Mouse (Mus musculus) forebrain, postnatal 0 days (tissue): ENCODE measurements around the gene Carmil3. TPM values are rescaled to one million over a fixed set of nuclear protein-coding genes. Genes with fewer than 3 reads are reported as not detected.

Experiments used
- ATAC-seq: fragments of 200-750 bp; cut with Nextera tagmentation; 2 replicates; pipeline ENCODE4 v1.8.0; 2017; ENCODE audit warnings: mild to moderate bottlenecking, moderate library complexity
- DNase-seq: peaks from one replicate; pipeline ENCODE4 v3.0.0-alpha.2; 2015
- H3K27ac ChIP-seq: fragments of 300-500 bp; sonication (generic); 2 replicates; pipeline ENCODE4 v1.5.1; 2014; ENCODE audit warnings: low read depth, mild to moderate bottlenecking, antibody characterized with exemption, low read length, moderate library complexity, mixed read lengths
- H3K27me3 ChIP-seq: fragments of 300-500 bp; sonication (generic); 2 replicates; pipeline ENCODE4 v1.6.1; 2014; ENCODE audit warnings: mild to moderate bottlenecking, low read length, mixed read lengths; ENCODE audit not compliant: insufficient read depth
- H3K36me3 ChIP-seq: fragments of 300-500 bp; sonication (generic); 2 replicates; pipeline ENCODE4 v1.6.1; 2014; ENCODE audit warnings: mild to moderate bottlenecking, moderate library complexity; ENCODE audit not compliant: insufficient read depth
- H3K4me1 ChIP-seq: fragments of 300-500 bp; sonication (generic); 2 replicates; pipeline ENCODE4 v1.6.1; 2014; ENCODE audit warnings: antibody characterized with exemption; ENCODE audit not compliant: insufficient read depth
- H3K4me2 ChIP-seq: fragments of 300-500 bp; sonication (generic); 2 replicates; pipeline ENCODE4 v1.6.1; 2014; ENCODE audit warnings: low read depth, mild to moderate bottlenecking, moderate library complexity
- H3K4me3 ChIP-seq: fragments of 300-500 bp; sonication (generic); 2 replicates; pipeline ENCODE4 v1.5.1; 2014; ENCODE audit warnings: low read depth, low read length, mixed read lengths
- H3K9ac ChIP-seq: fragments of 300-500 bp; sonication (generic); 2 replicates; pipeline ENCODE4 v1.6.1; 2014; ENCODE audit warnings: mild to moderate bottlenecking
- H3K9me3 ChIP-seq: fragments of 300-500 bp; sonication (generic); 2 replicates; pipeline ENCODE4 v1.6.1; 2016; ENCODE audit warnings: low read length
- CTCF ChIP-seq: sonication (generic); IDR thresholded peaks from 2 replicates; pipeline ENCODE4 v1.5.1; 2016; ENCODE audit warnings: antibody characterized with exemption, control low read depth, low read depth
- WGBS: fragments of 180-500 bp; shearing (Covaris S2); extraction: QIAGEN DNeasy Blood & Tissue Kit; methylation state at CpG from one replicate; pipeline ENCODE4 v1.1.7; 2014; 5-methylcytosine and 5-hydroxymethylcytosine counted together
- polyA plus RNA-seq: library from polyadenylated mRNA; unstranded; fragments of >200 nt; fragmentation: Nextera tagmentation; extraction: Ambion mirVana; gene quantifications from 2 replicates; pipeline ENCODE4 v1.2.1, GENCODE M21; 2015
- total RNA-seq: library from RNA; depleted of rRNA; stranded (reverse); fragments of >200 nt; gene quantifications from 2 replicates; pipeline ENCODE4 v1.2.3, GENCODE M21; 2014

Carmil3 gene
- total and polyA plus RNA-seq, 2 experiments from 2014 or later, result 19.5 to 129 TPM

DNA sequence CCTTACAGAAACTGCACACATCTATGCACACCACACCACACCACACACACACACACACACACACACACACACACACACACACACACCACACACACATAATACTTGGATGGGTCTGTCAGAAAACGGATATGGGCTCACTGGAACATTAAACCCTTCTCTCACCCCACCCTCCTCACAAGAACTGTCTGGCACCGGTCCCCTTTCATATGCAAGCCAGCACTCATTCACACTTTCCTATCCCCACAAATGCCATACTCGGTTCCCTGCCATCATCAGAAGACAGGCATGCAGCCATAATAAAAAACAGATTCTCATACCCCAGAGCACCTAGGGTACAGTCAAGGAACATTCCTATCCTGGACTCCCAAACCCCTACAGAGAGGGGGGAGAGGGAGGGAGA lies 1.7 kb downstream of the Carmil3 start:
- Histone ChIP-seq H3K9me3 (no peaks in the 10 kb centered on the region), H3K9ac (no peak overlapping the region), H3K4me1 (no peaks in the 10 kb centered on the region), H3K4me3 (no peak overlapping the region), H3K27ac (no peak overlapping the region), H3K27me3 (no peaks in the 10 kb centered on the region), H3K36me3 (peaks cover 32% of the 10 kb centered on the region), H3K4me2 (peak overlapping the region; percentile 90)
- no peak for TF ChIP-seq CTCF
- peak; percentile 57 for DNase-seq
- ATAC-seq, result no peak
- WGBS, result 20% methylated on average over 3 of the region's 3 CpGs

DNA sequence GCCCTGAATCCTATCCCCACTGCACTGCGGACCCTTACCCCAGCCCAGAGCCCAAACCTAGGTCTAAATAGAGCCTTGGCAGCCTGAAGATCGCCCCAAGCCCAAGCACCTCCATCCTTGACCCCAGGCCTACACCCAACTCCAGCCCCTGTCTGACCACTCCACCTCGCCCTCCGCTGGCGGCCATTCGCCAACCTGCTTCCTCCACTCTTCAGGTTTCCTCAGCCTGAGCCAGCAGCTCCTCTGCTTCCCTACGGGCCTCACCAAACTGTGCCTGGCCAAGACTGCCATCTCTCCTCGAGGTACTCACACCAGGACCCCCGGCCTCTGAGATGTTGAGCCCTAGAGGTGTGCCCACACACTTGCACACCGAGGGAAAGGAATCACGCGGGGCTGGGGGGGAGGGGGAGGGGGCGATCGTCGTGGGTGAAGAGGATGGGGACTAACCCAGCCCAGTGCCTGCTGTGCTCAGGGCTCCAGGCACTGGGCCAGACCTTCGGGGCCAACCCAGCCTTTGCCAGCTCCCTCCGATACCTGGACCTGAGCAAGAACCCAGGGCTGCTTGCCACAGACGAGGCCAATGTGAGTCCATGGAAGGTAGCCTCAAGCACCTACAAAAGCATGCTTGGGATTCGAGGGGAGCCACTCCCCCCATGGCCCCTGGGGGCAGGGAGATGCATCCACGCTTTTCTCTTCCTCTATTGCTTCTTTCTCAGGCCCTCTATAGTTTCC lies 5.2 kb downstream of the Carmil3 start:
- H3K4me3 ChIP-seq, result no peak overlapping the region
- peaks cover 60% of the 10 kb centered on the region for H3K36me3 ChIP-seq
- H3K27ac ChIP-seq, result no peak overlapping the region
- DNase-seq, result no peak
- TF ChIP-seq CTCF, result no peak
- no peaks in the 10 kb centered on the region for H3K9me3 ChIP-seq
- H3K27me3 ChIP-seq, result no peaks in the 10 kb centered on the region
- WGBS, result 69% methylated on average over 17 of the region's 20 CpGs
- H3K4me1 ChIP-seq, result no peaks in the 10 kb centered on the region
- no peak for ATAC-seq
- H3K9ac ChIP-seq, result no peak overlapping the region
- H3K4me2 ChIP-seq, result no peak overlapping the region

DNA sequence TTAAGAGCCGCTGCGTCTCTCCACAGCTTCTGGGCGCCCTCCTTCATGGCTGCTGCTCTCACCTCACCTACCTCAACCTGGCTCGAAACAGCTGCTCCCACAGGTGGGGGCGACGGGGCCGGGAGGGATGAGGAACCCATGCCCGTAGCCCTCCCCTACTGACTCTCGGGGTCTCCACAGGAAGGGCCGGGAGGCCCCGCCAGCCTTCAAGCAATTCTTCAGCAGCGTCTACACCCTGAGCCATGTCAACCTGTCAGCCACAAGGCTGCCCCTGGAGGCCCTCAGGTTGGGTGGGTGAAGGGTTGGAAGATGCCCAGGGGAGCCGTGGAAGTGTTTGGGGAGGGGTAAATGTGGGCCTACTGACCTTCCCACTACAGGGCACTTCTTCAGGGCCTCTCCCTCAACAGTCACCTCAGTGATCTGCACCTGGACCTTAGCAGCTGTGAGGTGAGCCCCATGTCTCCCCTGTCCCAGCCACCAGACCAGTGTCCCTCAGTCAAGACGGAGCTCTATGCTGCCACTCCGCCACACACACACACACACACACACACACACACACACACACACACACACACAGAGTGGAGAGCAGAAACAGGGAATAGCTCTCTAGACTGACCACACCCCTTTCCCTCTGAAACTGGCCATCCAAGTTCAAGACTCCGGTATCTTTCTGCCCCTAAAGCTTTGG lies 6.5 kb downstream of the Carmil3 start:
- TF ChIP-seq CTCF, result no peak
- H3K9me3 ChIP-seq, result no peaks in the 10 kb centered on the region
- no peak overlapping the region for H3K4me3 ChIP-seq
- no peak overlapping the region for H3K4me2 ChIP-seq
- no peak overlapping the region for H3K9ac ChIP-seq
- no peak for DNase-seq
- H3K27ac ChIP-seq, result no peak overlapping the region
- 77% methylated on average over 16 of the region's 16 CpGs for WGBS
- peaks cover 71% of the 10 kb centered on the region for H3K36me3 ChIP-seq
- H3K4me1 ChIP-seq, result no peaks in the 10 kb centered on the region
- ATAC-seq, result peak; percentile 2; the same call in 1 of the 2 replicates
- no peaks in the 10 kb centered on the region for H3K27me3 ChIP-seq

DNA sequence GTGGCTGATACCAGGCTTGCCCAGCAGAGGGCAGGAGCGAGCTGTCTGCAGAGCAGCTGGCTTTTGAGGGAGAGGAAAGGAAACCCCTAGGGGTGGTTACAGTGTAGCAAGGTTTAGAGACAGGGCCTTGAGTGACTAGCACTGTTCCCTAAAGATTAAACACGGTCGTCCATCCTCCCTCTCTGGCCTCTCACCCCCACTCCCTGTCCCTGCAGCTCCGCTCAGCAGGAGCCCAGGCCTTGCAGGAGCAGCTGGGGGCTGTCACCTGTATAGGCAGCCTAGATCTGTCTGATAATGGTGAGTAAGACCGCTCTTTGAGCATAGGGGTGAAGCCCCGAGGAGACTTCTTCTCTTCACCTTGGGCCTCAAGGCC lies 7.0 kb downstream of the Carmil3 start:
- Histone ChIP-seq H3K9ac (0 out of 2 replicates have a peak overlapping the region, but pooled peaks have one; percentile 22), H3K9me3 (no peaks in the 10 kb centered on the region), H3K4me3 (no peak overlapping the region), H3K4me2 (no peak overlapping the region), H3K36me3 (peaks cover 76% of the 10 kb centered on the region), H3K4me1 (no peaks in the 10 kb centered on the region), H3K27ac (no peak overlapping the region), H3K27me3 (no peaks in the 10 kb centered on the region)
- WGBS, result 37% methylated on average over 6 of the region's 6 CpGs
- peak; percentile 87 for DNase-seq
- TF ChIP-seq CTCF, result peak; percentile 99
- peak; percentile 76 for ATAC-seq

DNA sequence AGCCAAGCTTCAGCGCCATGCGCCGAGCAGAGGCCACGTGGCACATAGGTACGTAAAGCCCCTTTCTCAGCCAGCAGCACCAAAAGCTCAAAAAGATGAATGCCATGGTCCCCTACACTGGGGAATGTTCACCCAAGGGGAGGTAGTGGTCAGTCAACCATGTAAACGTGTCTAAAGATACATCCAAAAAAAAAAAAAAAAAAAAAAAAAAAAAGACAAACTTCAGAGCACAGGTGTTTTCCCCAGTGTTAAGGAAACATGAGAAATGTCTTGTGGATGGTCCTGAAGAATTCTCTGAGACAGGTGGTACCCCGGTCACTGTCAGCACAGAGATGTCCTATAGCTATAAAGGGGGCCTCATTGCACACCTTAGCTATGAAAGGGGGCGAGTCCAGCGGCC lies 15.2 kb downstream of the Carmil3 start:
- H3K9me3 ChIP-seq, result no peaks in the 10 kb centered on the region
- 78% methylated on average over 9 of the region's 9 CpGs for WGBS
- no peak for TF ChIP-seq CTCF
- no peaks in the 10 kb centered on the region for H3K27me3 ChIP-seq
- ATAC-seq (no peak), DNase-seq (no peak)
- no peak overlapping the region for H3K4me2 ChIP-seq
- peaks cover 38% of the 10 kb centered on the region for H3K36me3 ChIP-seq
- H3K27ac ChIP-seq, result no peak overlapping the region
- H3K9ac ChIP-seq, result no peak overlapping the region
- no peaks in the 10 kb centered on the region for H3K4me1 ChIP-seq
- no peak overlapping the region for H3K4me3 ChIP-seq

DNA sequence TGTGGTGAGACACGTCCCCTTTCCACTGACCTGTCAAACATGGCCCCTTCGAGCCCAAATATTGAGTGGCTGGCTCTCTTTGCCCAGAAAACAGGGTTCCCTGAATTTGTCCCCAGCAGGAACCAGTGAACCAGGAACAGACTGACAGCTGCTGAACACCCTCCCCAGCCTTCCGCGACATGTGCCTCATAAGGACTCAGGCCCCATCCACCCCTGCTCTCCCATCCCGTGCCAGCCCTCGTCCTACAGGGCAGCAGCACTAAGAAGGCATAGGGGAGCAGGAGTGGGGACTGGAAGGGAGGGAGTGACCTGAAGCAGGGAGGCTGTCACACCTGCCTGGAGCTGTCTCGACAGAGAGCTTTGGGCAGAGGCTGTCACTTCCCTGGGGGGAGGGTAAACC lies 17.4 kb downstream of the Carmil3 start:
- Histone ChIP-seq H3K9me3 (no peaks in the 10 kb centered on the region), H3K9ac (no peak overlapping the region), H3K27ac (no peak overlapping the region), H3K4me1 (no peaks in the 10 kb centered on the region), H3K27me3 (no peaks in the 10 kb centered on the region), H3K4me2 (no peak overlapping the region), H3K36me3 (peaks cover 20% of the 10 kb centered on the region), H3K4me3 (no peak overlapping the region)
- no peak for TF ChIP-seq CTCF
- DNase-seq (no peak), ATAC-seq (no peak)
- 49% methylated on average over 7 of the region's 7 CpGs for WGBS

DNA sequence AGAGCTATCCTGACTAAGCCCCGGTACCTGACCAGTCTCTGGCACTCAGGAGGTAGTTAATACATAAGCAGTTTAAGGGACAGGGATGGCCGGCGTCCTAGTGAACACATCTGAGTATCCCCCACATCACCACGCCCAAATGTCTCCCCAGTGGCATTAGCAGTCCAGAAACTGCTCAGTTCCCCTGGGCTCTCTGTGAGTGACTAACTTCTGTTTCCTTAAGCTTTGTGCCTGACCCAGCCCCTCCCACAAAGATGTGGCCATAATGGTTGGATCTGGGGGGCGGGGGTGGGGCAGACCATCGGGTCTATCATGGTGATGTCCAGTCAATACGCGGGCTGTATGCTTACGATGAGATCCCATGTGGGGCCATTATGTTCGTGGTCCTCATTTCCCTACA lies 19.1 kb downstream of the Carmil3 start:
- no peak for TF ChIP-seq CTCF
- WGBS, result 80% methylated on average over 10 of the region's 10 CpGs
- no peak overlapping the region for H3K27ac ChIP-seq
- H3K36me3 ChIP-seq, result peaks cover 13% of the 10 kb centered on the region
- no peak overlapping the region for H3K4me2 ChIP-seq
- DNase-seq, result no peak
- no peak overlapping the region for H3K9ac ChIP-seq
- no peaks in the 10 kb centered on the region for H3K9me3 ChIP-seq
- no peaks in the 10 kb centered on the region for H3K27me3 ChIP-seq
- H3K4me3 ChIP-seq, result no peak overlapping the region
- no peaks in the 10 kb centered on the region for H3K4me1 ChIP-seq
- ATAC-seq, result no peak
